In the genomic region with DNA sequence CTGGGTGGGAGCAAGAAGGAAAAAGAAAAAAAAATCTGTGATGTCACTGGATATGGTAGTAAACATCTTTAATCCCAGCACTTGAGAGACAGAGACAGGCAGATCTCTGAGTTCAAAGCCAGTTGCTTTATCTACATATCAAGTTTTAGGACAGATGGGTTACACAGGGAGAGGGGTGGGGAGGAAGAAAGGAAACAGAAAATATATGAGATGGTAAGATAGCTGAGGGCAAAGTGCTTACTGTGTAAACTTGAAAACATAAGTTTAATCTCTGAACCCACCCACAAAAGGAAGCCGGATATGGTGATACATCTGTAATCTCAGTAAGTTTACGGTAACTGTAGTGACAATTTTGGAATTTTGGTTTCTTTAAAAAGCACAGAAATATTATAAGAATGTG, we compare ENCODE assay signal across 25 mouse cellular contexts. TPM values are rescaled to one million over a fixed set of nuclear protein-coding genes. Genes with fewer than 3 reads are reported as not detected.
"Had no signal": no experiment of that assay in that cellular context is flagged by ENCODE, and none has a peak within 500 bp of the region (broad histone marks: within the 10 kb centered on the region; RNA-seq: fewer than 3 reads in every experiment).

No protein-coding gene starts in this region.

- H3K36me3 ChIP-seq: midbrain, embryonic 13.5 days; neural tube, embryonic 12.5 days; stomach, embryonic 15.5 days had no signal

- DNase-seq: lung, adult 18-20 months; lung, embryonic 14.5 days; lung, postnatal 14 days; lung, postnatal 36 days; right cerebral cortex, postnatal 14 days; thymus, adult 2 months; thymus, postnatal 25 days; thymus, postnatal 4 days had no signal

- H3K9me3 ChIP-seq: neural tube, embryonic 12.5 days; stomach, embryonic 15.5 days had no signal

- H3K4me2 ChIP-seq: lung, embryonic 14.5 days; midbrain, embryonic 11.5 days; midbrain, embryonic 13.5 days; neural tube, embryonic 12.5 days; stomach, embryonic 15.5 days had no signal

- H3K27me3 ChIP-seq: megakaryocyte, embryonic 14.5 days; midbrain, embryonic 13.5 days; neural tube, embryonic 12.5 days; stomach, embryonic 15.5 days had no signal

- H3K4me1 ChIP-seq: megakaryocyte, embryonic 14.5 days; midbrain, embryonic 13.5 days; neural tube, embryonic 12.5 days; stomach, embryonic 15.5 days had no signal

- H3K27ac ChIP-seq: macrophage; midbrain, embryonic 13.5 days; neural tube, embryonic 12.5 days; stomach, embryonic 15.5 days; stomach, postnatal 0 days had no signal

- ATAC-seq: midbrain, embryonic 13.5 days; midbrain, embryonic 16.5 days had no signal

- H3K9ac ChIP-seq: lung, embryonic 14.5 days; midbrain, embryonic 13.5 days; neural tube, embryonic 12.5 days; stomach, embryonic 15.5 days had no signal

- H3K4me3 ChIP-seq: megakaryocyte, embryonic 14.5 days; midbrain, embryonic 13.5 days; myocyte; neural tube, embryonic 12.5 days; stomach, embryonic 15.5 days had no signal

RNA-seq across cellular contexts. Expression of a gene that starts 46.0 kb away (rescaled TPM):
- total RNA-seq: megakaryocyte progenitor cell, adult 5-6 weeks; neutrophil, adult 5-6 weeks had no signal
- polyA plus RNA-seq: liver, embryonic 16.5 days; lung, embryonic 14.5 days; lung, embryonic 16.5 days; macrophage; midbrain, embryonic 11.5 days; midbrain, embryonic 13.5 days; midbrain, embryonic 16.5 days; myocyte; neural tube, embryonic 12.5 days; neural tube, embryonic 14.5 days; spleen, adult 2 months; stomach, embryonic 15.5 days; stomach, postnatal 0 days; testis, adult 2 months; thymus, adult 2 months; urinary bladder, adult 2 months had no signal
